Mouse (Mus musculus) liver, postnatal 0 days (tissue): Measurements from ENCODE around the gene Kansl2. TPM values are rescaled to one million over a fixed set of nuclear protein-coding genes. Genes with fewer than 3 reads are reported as not detected.

ENCODE experiments used
- ATAC-seq: fragments of 200-750 bp; cut with Nextera tagmentation; 2 replicates; pipeline ENCODE4 v1.8.0; 2017; ENCODE audit warnings: mild to moderate bottlenecking, moderate library complexity
- DNase-seq: peaks from one replicate; pipeline ENCODE4 v3.0.0-alpha.2; 2016
- H3K27ac ChIP-seq: fragments of 300-500 bp; sonication (generic); 2 replicates; pipeline ENCODE4 v1.5.1; 2014; ENCODE audit warnings: antibody characterized with exemption, moderate library complexity, mild to moderate bottlenecking, low read depth
- H3K27me3 ChIP-seq: fragments of 300-500 bp; sonication (generic); 2 replicates; pipeline ENCODE4 v1.6.1; 2014; ENCODE audit warnings: low read length, control low read depth, mixed read lengths; ENCODE audit not compliant: insufficient read depth
- H3K36me3 ChIP-seq: fragments of 300-500 bp; sonication (generic); replicated peaks from 2 replicates; pipeline ENCODE4 v1.6.1; 2014; ENCODE audit warnings: mild to moderate bottlenecking, control low read depth, low read length, moderate library complexity, mixed read lengths; ENCODE audit not compliant: insufficient read depth
- H3K4me1 ChIP-seq: fragments of 300-500 bp; sonication (generic); 2 replicates; pipeline ENCODE4 v1.6.1; 2014; ENCODE audit warnings: antibody characterized with exemption, mild to moderate bottlenecking, control low read depth; ENCODE audit not compliant: insufficient read depth
- H3K4me2 ChIP-seq: fragments of 300-500 bp; sonication (generic); 2 replicates; pipeline ENCODE4 v1.6.1; 2014; ENCODE audit warnings: low read depth, mild to moderate bottlenecking, low read length, moderate library complexity, mixed read lengths
- H3K4me3 ChIP-seq: fragments of 300-500 bp; sonication (generic); 2 replicates; pipeline ENCODE4 v1.5.1; 2014; ENCODE audit warnings: low read depth, low read length
- H3K9ac ChIP-seq: fragments of 300-500 bp; sonication (generic); replicated peaks from 2 replicates; pipeline ENCODE4 v1.6.1; 2014; ENCODE audit warnings: mild to moderate bottlenecking, moderate library complexity
- H3K9me3 ChIP-seq: fragments of 300-500 bp; sonication (generic); 2 replicates; pipeline ENCODE4 v1.6.1; 2016; ENCODE audit warnings: mild to moderate bottlenecking, control low read depth, low read length, mixed read lengths
- CTCF ChIP-seq: sonication (generic); IDR thresholded peaks from 2 replicates; pipeline ENCODE4 v1.5.1; 2016; ENCODE audit warnings: antibody characterized with exemption, low read depth
- EP300 ChIP-seq: IDR thresholded peaks from 2 replicates; pipeline ENCODE4 v1.6.1; 2016; ENCODE audit warnings: antibody characterized with exemption, low read depth, mild to moderate bottlenecking
- whole genome bisulfite sequencing: fragments of 180-500 bp; shearing (Covaris S2); extraction: QIAGEN DNeasy Blood & Tissue Kit; methylation state at CpG from one replicate; pipeline ENCODE4 v1.1.7; 2014; ENCODE audit not compliant: insufficient replicate concordance; 5-methylcytosine and 5-hydroxymethylcytosine counted together
- polyA plus RNA-seq: library from polyadenylated mRNA; unstranded; fragments of >200 nt; fragmentation: Nextera tagmentation; extraction: Ambion mirVana; gene quantifications from 2 replicates; pipeline ENCODE4 v1.2.1, GENCODE M21; 2015

Gene Kansl2
- polyA plus RNA-seq, 1 experiment from 2014 or later = 26.6 TPM

DNA sequence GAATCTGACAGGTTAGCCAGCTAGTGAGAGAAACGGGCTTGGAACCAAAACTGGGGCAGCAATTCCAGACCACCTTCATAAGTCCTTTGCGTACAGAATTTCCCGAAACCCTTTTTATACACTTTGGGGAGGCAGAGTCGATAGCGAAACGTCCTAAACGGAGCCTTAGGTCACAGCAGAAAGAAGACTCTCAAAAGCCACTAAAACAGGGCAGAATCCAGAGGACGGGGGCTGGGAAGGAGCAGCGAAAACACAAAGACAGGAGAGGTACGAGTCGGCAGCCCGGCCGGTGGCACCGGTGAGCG lies 32.9 kb upstream of the Kansl2 start:
- no peaks in the 10 kb centered on the region for H3K27me3 ChIP-seq
- DNase-seq = no peak
- no peaks in the 10 kb centered on the region for H3K9me3 ChIP-seq
- peak overlapping the region; percentile 98 for H3K27ac ChIP-seq
- H3K9ac ChIP-seq = peak overlapping the region; percentile 88
- H3K4me2 ChIP-seq = peak overlapping the region; percentile 78
- H3K4me3 ChIP-seq = peak overlapping the region; percentile 83
- ATAC-seq = no peak
- H3K4me1 ChIP-seq = peaks cover 21% of the 10 kb centered on the region
- no peak for TF ChIP-seq CTCF
- TF ChIP-seq EP300 = no peak
- WGBS = under 1% methylated on average over 15 of the region's 15 CpGs
- peaks cover 14% of the 10 kb centered on the region; the same call in 1 of the 2 replicates for H3K36me3 ChIP-seq

DNA sequence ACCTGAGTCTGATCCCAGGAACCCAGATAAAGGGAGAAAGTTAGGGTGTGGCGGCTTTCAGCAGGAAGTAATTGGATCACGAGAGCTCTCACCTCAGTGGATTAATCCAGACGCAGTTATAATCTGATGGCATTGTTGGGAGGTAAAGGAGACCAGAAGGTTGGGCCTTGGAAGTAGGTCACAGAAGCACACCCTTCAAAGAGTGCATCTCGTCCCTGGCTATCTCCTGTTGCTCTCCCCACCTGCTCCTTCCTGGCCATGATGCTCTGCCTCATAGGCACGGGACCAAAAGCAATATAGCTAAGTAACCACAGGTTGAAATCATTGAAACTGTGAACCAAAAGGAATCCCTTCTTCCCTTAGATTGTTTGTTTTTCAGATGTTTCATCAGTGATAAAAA lies 23.1 kb upstream of the Kansl2 start:
- H3K4me3 ChIP-seq = no peak overlapping the region
- DNase-seq = no peak
- H3K9ac ChIP-seq = no peak overlapping the region
- H3K4me2 ChIP-seq = no peak overlapping the region
- no peak overlapping the region for H3K27ac ChIP-seq
- WGBS = 92% methylated on average over 5 of the region's 5 CpGs
- H3K36me3 ChIP-seq = peaks cover 59% of the 10 kb centered on the region
- H3K4me1 ChIP-seq = no peaks in the 10 kb centered on the region
- no peak for TF ChIP-seq CTCF
- no peak for TF ChIP-seq EP300
- no peaks in the 10 kb centered on the region for H3K27me3 ChIP-seq
- H3K9me3 ChIP-seq = no peaks in the 10 kb centered on the region
- no peak for ATAC-seq

GRCm38 (mm10) chr15:98555881-98556280 lies 21.8 kb upstream of the Kansl2 start:
- Histone ChIP-seq H3K9me3 (no peaks in the 10 kb centered on the region), H3K27ac (no peak overlapping the region), H3K9ac (no peak overlapping the region), H3K4me1 (no peaks in the 10 kb centered on the region), H3K4me3 (no peak overlapping the region), H3K36me3 (peaks cover 71% of the 10 kb centered on the region), H3K4me2 (no peak overlapping the region), H3K27me3 (no peaks in the 10 kb centered on the region)
- DNase-seq = no peak
- WGBS = 92% methylated on average over 4 of the region's 4 CpGs
- ATAC-seq = no peak
- TF ChIP-seq EP300 (no peak), CTCF (no peak)

GRCm38 (mm10) chr15:98552758-98553157 lies 18.7 kb upstream of the Kansl2 start:
- TF ChIP-seq EP300 = no peak
- TF ChIP-seq CTCF = no peak
- Histone ChIP-seq H3K9ac (no peak overlapping the region), H3K9me3 (no peaks in the 10 kb centered on the region), H3K4me3 (no peak overlapping the region), H3K36me3 (peaks cover 74% of the 10 kb centered on the region), H3K27me3 (no peaks in the 10 kb centered on the region), H3K4me1 (no peaks in the 10 kb centered on the region), H3K4me2 (no peak overlapping the region), H3K27ac (no peak overlapping the region)
- ATAC-seq (no peak), DNase-seq (no peak)
- WGBS = 85% methylated on average over 2 of the region's 2 CpGs

DNA sequence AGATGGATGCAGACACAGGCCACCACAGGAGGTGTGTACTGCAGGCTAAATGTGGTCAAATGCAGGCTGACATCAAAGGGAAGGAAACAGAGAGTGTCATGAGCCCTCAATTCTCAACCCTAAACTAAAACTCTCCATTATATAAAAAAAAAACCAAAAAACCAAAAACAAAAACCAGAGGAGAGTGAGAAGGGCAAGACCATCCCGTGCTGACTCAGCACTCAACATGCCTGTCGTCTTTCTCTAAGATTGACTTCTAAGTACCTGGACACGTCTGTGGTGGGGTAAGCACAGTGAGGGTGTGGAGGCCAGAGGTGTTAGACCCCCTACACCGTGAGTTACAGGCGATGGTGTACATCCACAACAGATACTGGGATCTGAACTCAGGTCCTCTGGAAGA lies 12.8 kb upstream of the Kansl2 start:
- DNase-seq = no peak
- H3K9ac ChIP-seq = no peak overlapping the region
- peaks cover 88% of the 10 kb centered on the region for H3K36me3 ChIP-seq
- ATAC-seq = no peak
- TF ChIP-seq CTCF = no peak
- no peak for TF ChIP-seq EP300
- H3K27me3 ChIP-seq = no peaks in the 10 kb centered on the region
- no peaks in the 10 kb centered on the region; the same call in 1 of the 2 replicates for H3K4me1 ChIP-seq
- H3K4me3 ChIP-seq = no peak overlapping the region
- H3K27ac ChIP-seq = no peak overlapping the region
- 86% methylated on average over 5 of the region's 5 CpGs for WGBS
- H3K4me2 ChIP-seq = no peak overlapping the region
- H3K9me3 ChIP-seq = no peaks in the 10 kb centered on the region

DNA sequence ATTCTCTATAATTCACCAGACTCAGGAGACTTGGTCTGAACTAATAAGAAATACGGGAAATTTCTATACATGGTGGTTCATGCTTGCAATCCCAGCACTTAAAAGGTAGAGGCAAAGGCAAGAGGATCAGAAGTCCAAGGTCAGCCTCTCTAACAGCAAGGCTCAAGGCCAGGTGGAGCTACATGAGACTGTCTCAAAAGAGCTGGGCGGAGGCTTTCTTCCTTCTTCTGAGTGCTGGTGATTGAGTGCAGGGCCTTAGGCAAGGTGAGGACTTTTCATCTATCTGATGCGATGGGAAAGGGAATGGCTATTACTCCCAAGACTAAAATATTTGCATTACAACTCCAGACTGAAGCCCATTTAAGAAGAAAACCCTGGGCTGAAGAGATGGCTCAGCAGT lies 11.1 kb upstream of the Kansl2 start:
- H3K4me3 ChIP-seq = no peak overlapping the region
- WGBS = 93% methylated on average over 3 of the region's 3 CpGs
- TF ChIP-seq CTCF = no peak
- no peak for TF ChIP-seq EP300
- H3K27me3 ChIP-seq = no peaks in the 10 kb centered on the region
- no peaks in the 10 kb centered on the region for H3K9me3 ChIP-seq
- ATAC-seq (no peak), DNase-seq (no peak)
- H3K4me2 ChIP-seq = no peak overlapping the region
- no peak overlapping the region for H3K27ac ChIP-seq
- H3K9ac ChIP-seq = no peak overlapping the region
- H3K36me3 ChIP-seq = peaks cover 76% of the 10 kb centered on the region
- H3K4me1 ChIP-seq = peaks cover 6% of the 10 kb centered on the region

- WGBS = 87% methylated on average over 4 of the region's 4 CpGs
These were observed 9.3 kb upstream of the Kansl2 start for GRCm38 (mm10) chr15:98543341-98543740.

More at GRCm38 (mm10) chr15:98543341-98543740, 9.3 kb upstream of the Kansl2 start:
- Histone ChIP-seq H3K27me3 (no peaks in the 10 kb centered on the region), H3K9ac (no peak overlapping the region), H3K36me3 (peaks cover 70% of the 10 kb centered on the region), H3K27ac (no peak overlapping the region), H3K4me3 (no peak overlapping the region), H3K4me2 (no peak overlapping the region), H3K9me3 (no peaks in the 10 kb centered on the region), H3K4me1 (peaks cover 7% of the 10 kb centered on the region)
- TF ChIP-seq CTCF = no peak
- no peak for TF ChIP-seq EP300
- DNase-seq = no peak
- ATAC-seq = no peak
